Mouse (Mus musculus) left cerebral cortex, adult 6 months (tissue): Measurements from ENCODE around the gene Ift52. TPM values are rescaled to one million over a fixed set of nuclear protein-coding genes. Genes with fewer than 3 reads are reported as not detected.

Experiments used
- long read RNA-seq, 2 experiments: library from polyadenylated mRNA; unstranded; transcript quantifications; one replicate each; pipeline ENCODE4 v2.0.0; 2019 to 2020
- polyA plus RNA-seq: library from polyadenylated mRNA; unstranded; fragments of <200 nt; fragmentation: Nextera tagmentation; gene quantifications from 2 replicates; pipeline ENCODE4 v1.2.3, GENCODE M21; 2021

Ift52 gene
- 27.9 and 28.8 TPM in 2 replicates for polyA plus RNA-seq
- long read RNA-seq, experiment 1, transcript Ift52-201 (13 exons, 2,248 nt): major isoform, 212 of 276 reads
- long read RNA-seq, experiment 1, partial matches to known transcripts: 9 of 276 reads
- long read RNA-seq, experiment 1, other reads (novel, unspliced or antisense): 55 of 276 reads
- long read RNA-seq, experiment 2, transcript Ift52-201 (13 exons, 2,248 nt): major isoform, 29 of 43 reads
- long read RNA-seq, experiment 2, partial matches to known transcripts: 9 of 43 reads
- long read RNA-seq, experiment 2, other reads (novel, unspliced or antisense): 5 of 43 reads

GRCm38 (mm10) chr2:163016916-163017743 lies at the start of gene Ift52:
Ift52 (plus strand) TSS chr2:163017354.

GRCm38 (mm10) chr2:162987218-162987617 lies 29.9 kb upstream of the Ift52 start, which contains the start of gene Sgk2:
Sgk2 (plus strand) TSS chr2:162987330.

GRCm38 (mm10) chr2:163054335-163054840 lies 37.2 kb downstream of the Ift52 start, which contains the start of gene Mybl2:
Mybl2 (plus strand) TSS chr2:163054687.

GRCm38 (mm10) chr2:163087728-163088127 lies 70.6 kb downstream of the Ift52 start, which contains the start of gene Gtsf1l:
Gtsf1l (minus strand) TSS chr2:163087855.

Other genes starting within 250 kb of the Ift52 start
- 20.9 and 27.6 TPM in 2 replicates for gene Srsf6, start 85.8 kb upstream of the Ift52 start, polyA plus RNA-seq
- gene L3mbtl1, start 73.9 kb upstream of the Ift52 start, polyA plus RNA-seq: 2.4 and 2.7 TPM in 2 replicates
- gene Sgk2, start 30.0 kb upstream of the Ift52 start, polyA plus RNA-seq: 1.7 and 2.2 TPM in 2 replicates
- 0.14 TPM in 1 of 2 replicates, not detected in the other for gene Mybl2, start 37.3 kb downstream of the Ift52 start, polyA plus RNA-seq
- not detected in 2 replicates for gene Gtsf1l, start 70.5 kb downstream of the Ift52 start, polyA plus RNA-seq
- 21.4 and 40.2 TPM in 2 replicates for gene Tox2, start 185.8 kb downstream of the Ift52 start, polyA plus RNA-seq